Mouse (Mus musculus): ENCODE results near the gene Bclaf1. TPM values are rescaled to one million over a fixed set of nuclear protein-coding genes. Genes with fewer than 3 reads are reported as not detected.

Gene Bclaf1
- polyA plus RNA-seq, 1 experiment from 2014 or later: 83.9 TPM

GRCm38 (mm10) chr10:20345736-20346135 is 33.5 kb downstream of the Bclaf1 start:
- H3K4me1 ChIP-seq (replicated peaks; ENCODE audit: insufficient read depth, low read length): no peaks in the 10 kb centered on the region
- TF ChIP-seq CTCF (IDR thresholded peaks at IDR 0.05; ENCODE audit: low read depth): no peak
- WGBS: 84% methylated on average over 1 of the region's 1 CpGs
- peaks cover 32% of the 10 kb centered on the region for H3K36me3 ChIP-seq (ENCODE audit: insufficient read depth, low read length)
- no peak overlapping the region for H3K9ac ChIP-seq (ENCODE audit: low read depth, low read length)
- no peak overlapping the region for H3K4me3 ChIP-seq (replicated peaks; ENCODE audit: low read depth, low read length)
- no peak overlapping the region for H3K4me2 ChIP-seq (ENCODE audit: low read length)
- H3K27ac ChIP-seq: no peak overlapping the region
- DNase-seq (ENCODE audit: low spot score) (peak; percentile 10), ATAC-seq (replicated peaks; ENCODE audit: low FRiP score, low read depth) (no peak)
- H3K27me3 ChIP-seq (ENCODE audit: insufficient read depth, low read length): no peaks in the 10 kb centered on the region
- H3K9me3 ChIP-seq (replicated peaks; ENCODE audit: low read length): no peaks in the 10 kb centered on the region

DNA sequence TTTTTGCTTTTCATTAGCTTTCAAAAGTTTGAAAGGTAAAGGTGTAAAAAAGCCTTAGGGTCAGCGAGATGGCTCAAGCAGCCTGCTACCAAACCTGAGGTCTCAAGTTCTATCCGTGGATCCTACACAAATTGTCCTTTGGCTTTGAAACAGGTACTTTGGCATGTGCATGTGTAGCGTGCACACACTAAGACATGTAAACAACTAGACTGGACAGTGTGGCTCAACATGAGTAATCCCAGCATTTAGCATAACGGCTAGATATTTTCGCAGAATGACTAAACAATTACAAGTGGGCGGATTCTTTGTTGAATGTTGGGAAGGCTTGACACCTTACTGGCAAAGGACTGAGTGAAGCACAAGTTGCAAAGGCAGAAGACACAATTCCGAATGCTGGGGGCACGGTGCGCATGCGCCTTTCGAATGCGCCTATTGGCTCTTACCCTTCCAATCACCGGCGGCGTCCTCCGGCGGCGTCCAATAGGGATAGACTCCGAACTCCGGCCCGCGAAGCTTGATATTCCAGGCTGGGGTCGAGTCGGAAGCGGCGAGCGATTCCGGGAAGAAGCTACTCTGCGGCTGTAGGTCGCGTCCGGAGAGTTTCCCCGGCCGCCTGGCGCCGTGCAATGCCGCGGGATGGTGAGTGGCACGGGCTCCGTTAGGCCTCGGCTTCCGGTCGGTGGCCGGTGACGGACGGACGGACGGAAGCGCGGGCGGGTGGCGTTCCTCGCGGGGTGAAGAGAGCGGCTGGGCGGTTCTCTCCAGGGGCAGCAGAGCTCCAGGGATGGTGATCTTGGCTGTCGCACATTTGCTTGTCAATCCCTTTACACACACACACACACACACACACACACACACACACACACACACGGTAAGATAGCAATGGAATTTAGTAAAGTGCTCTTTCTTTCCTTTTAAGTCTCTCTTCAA is 35.3 kb downstream of the Bclaf1 start, which contains the start of gene Mtfr2:
Gene Mtfr2, plus strand, starts transcription at position 486 of the 930 bp plus-strand sequence.
- H3K27me3 ChIP-seq (ENCODE audit: insufficient read depth, low read length): no peaks in the 10 kb centered on the region
- no peak within 1 kb of the TSS for H3K27ac ChIP-seq
- H3K4me3 ChIP-seq (replicated peaks; ENCODE audit: low read depth, low read length): peak within 1 kb of the TSS; percentile 53
- ATAC-seq (replicated peaks; ENCODE audit: low FRiP score, low read depth) (peak; percentile 96), DNase-seq (ENCODE audit: low spot score) (peak; percentile 97)
- H3K9me3 ChIP-seq (replicated peaks; ENCODE audit: low read length): no peaks in the 10 kb centered on the region
- H3K9ac ChIP-seq (ENCODE audit: low read depth, low read length): peak within 1 kb of the TSS; percentile 50
- H3K4me1 ChIP-seq (replicated peaks; ENCODE audit: insufficient read depth, low read length): no peaks in the 10 kb centered on the region
- WGBS: 1% methylated on average over 58 of the region's 58 CpGs
- no peak for TF ChIP-seq CTCF (IDR thresholded peaks at IDR 0.05; ENCODE audit: low read depth)
- H3K4me2 ChIP-seq (ENCODE audit: low read length): peak within 1 kb of the TSS; percentile 89
- peaks cover 25% of the 10 kb centered on the region for H3K36me3 ChIP-seq (ENCODE audit: insufficient read depth, low read length)

- Histone ChIP-seq H3K9me3 (replicated peaks; ENCODE audit: low read length) (no peaks in the 10 kb centered on the region), H3K36me3 (ENCODE audit: insufficient read depth, low read length) (peaks cover 13% of the 10 kb centered on the region), H3K4me3 (replicated peaks; ENCODE audit: low read depth, low read length) (no peak overlapping the region), H3K27ac (no peak overlapping the region), H3K9ac (ENCODE audit: low read depth, low read length) (no peak overlapping the region), H3K4me2 (ENCODE audit: low read length) (no peak overlapping the region), H3K4me1 (replicated peaks; ENCODE audit: insufficient read depth, low read length) (no peaks in the 10 kb centered on the region), H3K27me3 (ENCODE audit: insufficient read depth, low read length) (no peaks in the 10 kb centered on the region)
- ATAC-seq (replicated peaks; ENCODE audit: low FRiP score, low read depth): no peak
- 94% methylated on average over 2 of the region's 2 CpGs for WGBS
- DNase-seq (ENCODE audit: low spot score): no peak
- no peak for TF ChIP-seq CTCF (IDR thresholded peaks at IDR 0.05; ENCODE audit: low read depth)
Measured at GRCm38 (mm10) chr10:20348894-20349293, 36.6 kb downstream of the Bclaf1 start.

DNA sequence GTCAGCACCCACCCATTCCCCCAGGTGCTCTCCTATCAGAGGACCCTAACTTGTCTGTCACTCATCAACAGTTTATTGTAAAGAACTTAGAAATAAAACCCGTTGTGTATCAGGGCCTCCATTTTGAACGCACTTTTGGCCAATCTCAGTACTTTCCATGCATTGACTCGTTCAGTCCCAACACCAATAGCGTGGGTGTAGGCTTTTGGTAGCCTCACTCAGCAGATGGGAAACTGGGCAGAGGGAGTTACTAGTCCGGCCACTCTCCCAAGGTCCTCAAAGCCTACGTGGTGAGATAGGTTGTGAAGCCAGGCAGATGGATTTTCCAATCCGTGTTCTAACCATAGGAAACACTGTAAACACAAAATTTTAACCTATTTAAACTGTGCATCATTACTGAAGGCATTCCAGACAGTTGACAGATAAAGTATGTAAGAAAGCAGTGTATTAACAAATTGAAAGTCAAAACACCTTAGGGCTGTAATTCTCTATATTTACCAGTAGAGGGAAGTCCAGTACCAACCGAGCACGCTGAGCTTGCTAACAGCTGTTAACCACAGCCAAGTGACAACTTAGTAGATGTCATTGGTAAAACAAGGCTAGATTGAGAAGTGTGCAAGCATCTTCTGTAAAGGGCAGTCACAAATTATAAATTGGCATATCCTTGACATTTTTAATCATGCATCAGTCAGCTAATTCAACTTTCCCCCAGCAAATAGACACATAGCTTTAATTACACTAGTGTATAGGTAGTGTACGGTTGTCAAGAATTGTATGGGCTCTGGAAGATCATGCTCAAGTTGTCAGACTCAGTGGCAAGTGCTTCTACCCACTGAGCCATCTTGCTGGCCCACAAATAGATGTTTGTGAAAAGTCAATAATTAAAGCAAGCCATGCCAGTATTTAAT is 49.5 kb downstream of the Bclaf1 start:
- no peaks in the 10 kb centered on the region for H3K4me1 ChIP-seq (replicated peaks; ENCODE audit: insufficient read depth, low read length)
- ATAC-seq (replicated peaks; ENCODE audit: low FRiP score, low read depth) (no peak), DNase-seq (ENCODE audit: low spot score) (peak; percentile 86)
- 65% methylated on average over 10 of the region's 10 CpGs for WGBS
- no peaks in the 10 kb centered on the region for H3K9me3 ChIP-seq (replicated peaks; ENCODE audit: low read length)
- no peaks in the 10 kb centered on the region for H3K27me3 ChIP-seq (ENCODE audit: insufficient read depth, low read length)
- H3K27ac ChIP-seq: no peak overlapping the region
- H3K4me2 ChIP-seq (ENCODE audit: low read length): no peak overlapping the region
- no peaks in the 10 kb centered on the region for H3K36me3 ChIP-seq (ENCODE audit: insufficient read depth, low read length)
- H3K4me3 ChIP-seq (replicated peaks; ENCODE audit: low read depth, low read length): no peak overlapping the region
- TF ChIP-seq CTCF (IDR thresholded peaks at IDR 0.05; ENCODE audit: low read depth): peak; percentile 89
- H3K9ac ChIP-seq (ENCODE audit: low read depth, low read length): no peak overlapping the region

DNA sequence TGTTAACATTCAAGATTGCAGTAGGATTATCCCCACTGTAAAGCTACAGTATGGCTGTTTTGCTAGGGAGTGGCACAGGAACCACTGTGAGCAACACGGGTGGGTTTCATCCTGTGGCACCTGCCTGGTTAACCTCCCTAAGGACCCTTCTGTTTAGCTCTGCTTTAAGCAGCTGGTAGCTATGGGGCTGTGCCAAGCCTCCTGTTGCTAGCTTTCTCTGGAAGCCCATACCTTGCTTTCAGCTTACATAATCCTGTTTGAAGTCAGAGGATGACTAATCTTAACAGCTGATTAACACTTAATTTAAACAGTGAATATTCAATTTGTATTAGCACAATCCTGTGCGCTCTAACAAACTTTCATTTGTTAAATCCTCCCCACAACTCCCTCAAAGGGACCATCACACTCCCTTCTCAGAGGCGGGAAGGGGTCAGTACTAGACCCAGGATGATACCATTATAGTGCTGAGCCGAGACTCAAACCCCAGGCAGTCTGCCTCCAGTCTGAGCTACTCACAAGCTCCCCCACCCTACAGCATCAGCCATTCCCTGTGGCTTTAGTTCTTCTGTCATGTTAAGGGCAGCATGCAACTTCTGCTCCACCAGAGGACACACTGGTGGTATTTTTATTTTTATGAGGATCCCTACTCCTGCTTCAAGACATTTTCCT is 50.3 kb downstream of the Bclaf1 start:
- no peak for TF ChIP-seq CTCF (IDR thresholded peaks at IDR 0.05; ENCODE audit: low read depth)
- WGBS: 78% methylated on average over 4 of the region's 4 CpGs
- Histone ChIP-seq H3K36me3 (ENCODE audit: insufficient read depth, low read length) (no peaks in the 10 kb centered on the region), H3K27me3 (ENCODE audit: insufficient read depth, low read length) (no peaks in the 10 kb centered on the region), H3K4me3 (replicated peaks; ENCODE audit: low read depth, low read length) (no peak overlapping the region), H3K4me1 (replicated peaks; ENCODE audit: insufficient read depth, low read length) (no peaks in the 10 kb centered on the region), H3K9me3 (replicated peaks; ENCODE audit: low read length) (no peaks in the 10 kb centered on the region), H3K4me2 (ENCODE audit: low read length) (no peak overlapping the region), H3K27ac (no peak overlapping the region), H3K9ac (ENCODE audit: low read depth, low read length) (no peak overlapping the region)
- ATAC-seq (replicated peaks; ENCODE audit: low FRiP score, low read depth): no peak
- DNase-seq (ENCODE audit: low spot score): no peak

GRCm38 (mm10) chr10:20372046-20372445 is 59.8 kb downstream of the Bclaf1 start:
- Histone ChIP-seq H3K9ac (ENCODE audit: low read depth, low read length) (no peak overlapping the region), H3K4me3 (replicated peaks; ENCODE audit: low read depth, low read length) (no peak overlapping the region), H3K27me3 (ENCODE audit: insufficient read depth, low read length) (no peaks in the 10 kb centered on the region), H3K9me3 (replicated peaks; ENCODE audit: low read length) (no peaks in the 10 kb centered on the region), H3K36me3 (ENCODE audit: insufficient read depth, low read length) (no peaks in the 10 kb centered on the region), H3K27ac (no peak overlapping the region), H3K4me1 (replicated peaks; ENCODE audit: insufficient read depth, low read length) (no peaks in the 10 kb centered on the region), H3K4me2 (ENCODE audit: low read length) (no peak overlapping the region)
- no peak for DNase-seq (ENCODE audit: low spot score)
- WGBS: 95% methylated on average over 5 of the region's 5 CpGs
- ATAC-seq (replicated peaks; ENCODE audit: low FRiP score, low read depth): no peak
- no peak for TF ChIP-seq CTCF (IDR thresholded peaks at IDR 0.05; ENCODE audit: low read depth)

Measured in kidney, postnatal 0 days (tissue).